Mouse (Mus musculus): Measurements from ENCODE around the gene Olfr427. TPM values are rescaled to one million over a fixed set of nuclear protein-coding genes. Genes with fewer than 3 reads are reported as not detected.
"Not testable (repeated sequence)": the region's sequence is repeated elsewhere in the genome, so short reads cannot be mapped to it uniquely, and the experiment has no call there.

Gene Olfr427
- total RNA-seq (2014; rRNA removed) (not detected in 2 replicates), polyA plus RNA-seq (2015; fragmentation: Nextera tagmentation; extraction: Ambion mirVana) (not detected in 2 replicates)

GRCm38 (mm10) chr1:174096591-174096990 is at the start of gene Olfr427:
Gene Olfr427 (plus strand): TSS chr1:174096891.
- Histone ChIP-seq H3K4me3 (ENCODE audit: low read depth, low read length) (no peak within 1 kb of the TSS), H3K4me2 (ENCODE audit: low read depth) (no peak within 1 kb of the TSS), H3K9me3 (ENCODE audit: low read length) (no peaks in the 10 kb centered on the region), H3K27ac (ENCODE audit: low read depth, low read length) (no peak within 1 kb of the TSS), H3K27me3 (ENCODE audit: insufficient read depth, low read length) (no peaks in the 10 kb centered on the region), H3K36me3 (ENCODE audit: insufficient read depth) (no peaks in the 10 kb centered on the region), H3K4me1 (ENCODE audit: insufficient read depth) (no peaks in the 10 kb centered on the region), H3K9ac (no peak within 1 kb of the TSS)
- DNase-seq (no peak), ATAC-seq (no peak)
- no peak for TF ChIP-seq CTCF (IDR thresholded peaks at IDR 0.05; ENCODE audit: low read depth)
- 92% methylated on average over 1 of the region's 1 CpGs for WGBS

- H3K9me3 ChIP-seq (ENCODE audit: low read length); H3K4me1 ChIP-seq (ENCODE audit: insufficient read depth); H3K36me3 ChIP-seq (ENCODE audit: insufficient read depth); H3K27ac ChIP-seq (ENCODE audit: low read depth, low read length); H3K27me3 ChIP-seq (ENCODE audit: insufficient read depth, low read length); H3K4me2 ChIP-seq (ENCODE audit: low read depth); DNase-seq; ATAC-seq; H3K9ac ChIP-seq; H3K4me3 ChIP-seq (ENCODE audit: low read depth, low read length): not testable (repeated sequence)
- 90% methylated on average over 6 of the region's 6 CpGs for WGBS
Observed at GRCm38 (mm10) chr1:174048227-174048626, 48.5 kb upstream of the Olfr427 start.

GRCm38 (mm10) chr1:174048893-174049292 is 47.8 kb upstream of the Olfr427 start, which contains the start of gene Olfr432:
Gene Olfr432 (plus strand): TSS chr1:174049205.
- ATAC-seq: no peak
- H3K4me1 ChIP-seq (ENCODE audit: insufficient read depth): no peaks in the 10 kb centered on the region
- no peak within 1 kb of the TSS for H3K4me2 ChIP-seq (ENCODE audit: low read depth)
- H3K27ac ChIP-seq (ENCODE audit: low read depth, low read length): no peak within 1 kb of the TSS
- TF ChIP-seq CTCF (IDR thresholded peaks at IDR 0.05; ENCODE audit: low read depth): no peak
- H3K36me3 ChIP-seq (ENCODE audit: insufficient read depth): no peaks in the 10 kb centered on the region
- WGBS: 74% methylated on average over 2 of the region's 2 CpGs
- H3K27me3 ChIP-seq (ENCODE audit: insufficient read depth, low read length): no peaks in the 10 kb centered on the region
- DNase-seq: no peak
- no peak within 1 kb of the TSS for H3K9ac ChIP-seq
- no peaks in the 10 kb centered on the region for H3K9me3 ChIP-seq (ENCODE audit: low read length)
- H3K4me3 ChIP-seq (ENCODE audit: low read depth, low read length): no peak within 1 kb of the TSS

- not testable (repeated sequence) for H3K9ac ChIP-seq; ATAC-seq; H3K27ac ChIP-seq (ENCODE audit: low read depth, low read length); H3K27me3 ChIP-seq (ENCODE audit: insufficient read depth, low read length); H3K4me3 ChIP-seq (ENCODE audit: low read depth, low read length); H3K9me3 ChIP-seq (ENCODE audit: low read length); H3K4me1 ChIP-seq (ENCODE audit: insufficient read depth); DNase-seq; H3K36me3 ChIP-seq (ENCODE audit: insufficient read depth); H3K4me2 ChIP-seq (ENCODE audit: low read depth)
- WGBS: 84% methylated on average over 4 of the region's 4 CpGs
Observed at GRCm38 (mm10) chr1:174049357-174049756, 47.3 kb upstream of the Olfr427 start.

- no peaks in the 10 kb centered on the region for H3K27me3 ChIP-seq (ENCODE audit: insufficient read depth, low read length)
- H3K36me3 ChIP-seq (ENCODE audit: insufficient read depth): no peaks in the 10 kb centered on the region
- no peak overlapping the region for H3K4me2 ChIP-seq (ENCODE audit: low read depth)
- no peaks in the 10 kb centered on the region for H3K9me3 ChIP-seq (ENCODE audit: low read length)
- no peak overlapping the region for H3K4me3 ChIP-seq (ENCODE audit: low read depth, low read length)
- no peak for TF ChIP-seq CTCF (IDR thresholded peaks at IDR 0.05; ENCODE audit: low read depth)
- no peak overlapping the region for H3K27ac ChIP-seq (ENCODE audit: low read depth, low read length)
- ATAC-seq (no peak), DNase-seq (no peak)
- no peaks in the 10 kb centered on the region for H3K4me1 ChIP-seq (ENCODE audit: insufficient read depth)
- no peak overlapping the region for H3K9ac ChIP-seq
- WGBS: 94% methylated on average over 4 of the region's 4 CpGs
Observed at GRCm38 (mm10) chr1:174050532-174050931, 46.2 kb upstream of the Olfr427 start.

GRCm38 (mm10) chr1:174051515-174051914 is 45.2 kb upstream of the Olfr427 start:
- H3K4me3 ChIP-seq (ENCODE audit: low read depth, low read length): no peak overlapping the region
- no peak overlapping the region for H3K9ac ChIP-seq
- no peaks in the 10 kb centered on the region for H3K9me3 ChIP-seq (ENCODE audit: low read length)
- H3K4me2 ChIP-seq (ENCODE audit: low read depth): no peak overlapping the region
- no peaks in the 10 kb centered on the region for H3K4me1 ChIP-seq (ENCODE audit: insufficient read depth)
- H3K27me3 ChIP-seq (ENCODE audit: insufficient read depth, low read length): no peaks in the 10 kb centered on the region
- no peak for ATAC-seq
- WGBS: 91% methylated on average over 4 of the region's 4 CpGs
- no peak overlapping the region for H3K27ac ChIP-seq (ENCODE audit: low read depth, low read length)
- TF ChIP-seq CTCF (IDR thresholded peaks at IDR 0.05; ENCODE audit: low read depth): no peak
- H3K36me3 ChIP-seq (ENCODE audit: insufficient read depth): no peaks in the 10 kb centered on the region
- DNase-seq: no peak

- no peak overlapping the region for H3K4me2 ChIP-seq (ENCODE audit: low read depth)
- no peak for TF ChIP-seq CTCF (IDR thresholded peaks at IDR 0.05; ENCODE audit: low read depth)
- no peaks in the 10 kb centered on the region for H3K9me3 ChIP-seq (ENCODE audit: low read length)
- no peaks in the 10 kb centered on the region for H3K36me3 ChIP-seq (ENCODE audit: insufficient read depth)
- 86% methylated on average over 5 of the region's 5 CpGs for WGBS
- H3K4me1 ChIP-seq (ENCODE audit: insufficient read depth): no peaks in the 10 kb centered on the region
- no peak overlapping the region for H3K27ac ChIP-seq (ENCODE audit: low read depth, low read length)
- H3K9ac ChIP-seq: no peak overlapping the region
- H3K27me3 ChIP-seq (ENCODE audit: insufficient read depth, low read length): no peaks in the 10 kb centered on the region
- no peak overlapping the region for H3K4me3 ChIP-seq (ENCODE audit: low read depth, low read length)
- no peak for DNase-seq
- no peak for ATAC-seq
Observed at GRCm38 (mm10) chr1:174051931-174052536, 44.7 kb upstream of the Olfr427 start.
